Mouse (Mus musculus) lung, postnatal 0 days (tissue): ENCODE results near the gene Cdc42.

Experiments used
- CTCF ChIP-seq: IDR thresholded peaks from 2 replicates; pipeline ENCODE4 v1.5.1; 2016; ENCODE audit warnings: antibody characterized with exemption, mild to moderate bottlenecking
- EP300 ChIP-seq: IDR thresholded peaks from 2 replicates; pipeline ENCODE4 v1.6.1; 2016; ENCODE audit warnings: antibody characterized with exemption, mild to moderate bottlenecking, control low read depth

GRCm38 (mm10) chr4:137306577-137306888 lies 51.0 kb downstream of the Cdc42 start:
- TF ChIP-seq EP300, result no peak
- TF ChIP-seq CTCF, result no peak
